Mouse (Mus musculus) midbrain, embryonic 11.5 days (tissue): ENCODE results near the gene Rabgap1. TPM values are rescaled to one million over a fixed set of nuclear protein-coding genes. Genes with fewer than 3 reads are reported as not detected.

Source experiments
- ATAC-seq: fragments of 200-750 bp; cut with Nextera tagmentation; 2 replicates; pipeline ENCODE4 v1.8.0; 2017; ENCODE audit warnings: moderate TSS enrichment, moderate library complexity; ENCODE audit not compliant: low FRiP score
- DNase-seq: peaks from one replicate; pipeline ENCODE4 v3.0.0; 2015; ENCODE audit warnings: low spot score; ENCODE audit errors: missing footprints
- H3K27ac ChIP-seq: fragments of 300-500 bp; sonication (generic); 2 replicates; pipeline ENCODE4 v1.5.1; 2014; ENCODE audit warnings: low read depth, low read length
- H3K27me3 ChIP-seq: fragments of 300-500 bp; sonication (generic); 2 replicates; pipeline ENCODE4 v1.6.1; 2014; ENCODE audit warnings: mild to moderate bottlenecking, low read length, moderate library complexity, mixed read lengths; ENCODE audit not compliant: control insufficient read depth, insufficient read depth
- H3K36me3 ChIP-seq: fragments of 300-500 bp; sonication (generic); 2 replicates; pipeline ENCODE4 v1.6.1; 2014; ENCODE audit warnings: mild to moderate bottlenecking, low read length, moderate library complexity, mixed read lengths; ENCODE audit not compliant: control insufficient read depth, insufficient read depth
- H3K4me1 ChIP-seq: fragments of 300-500 bp; sonication (generic); 2 replicates; pipeline ENCODE4 v1.6.1; 2014; ENCODE audit warnings: low read length; ENCODE audit not compliant: control insufficient read depth, insufficient read depth
- H3K4me2 ChIP-seq: fragments of 300-500 bp; sonication (generic); 2 replicates; pipeline ENCODE4 v1.6.1; 2014; ENCODE audit warnings: mild to moderate bottlenecking, moderate library complexity
- H3K4me3 ChIP-seq: fragments of 300-500 bp; sonication (generic); 2 replicates; pipeline ENCODE4 v1.5.1; 2014; ENCODE audit warnings: low read depth, low read length
- H3K9ac ChIP-seq: fragments of 300-500 bp; sonication (generic); 2 replicates; pipeline ENCODE4 v1.6.1; 2014; ENCODE audit warnings: low read length
- H3K9me3 ChIP-seq: fragments of 300-500 bp; sonication (generic); 2 replicates; pipeline ENCODE4 v1.6.1; 2016; ENCODE audit warnings: low read length; ENCODE audit not compliant: control insufficient read depth
- WGBS: fragments of 180-500 bp; shearing (Covaris S2); extraction: QIAGEN DNeasy Blood & Tissue Kit; methylation state at CpG from one replicate; pipeline ENCODE4 v1.1.7; 2014; 5-methylcytosine and 5-hydroxymethylcytosine counted together
- polyA plus RNA-seq: library from polyadenylated mRNA; unstranded; fragments of >200 nt; fragmentation: Nextera tagmentation; extraction: Ambion mirVana; gene quantifications from 2 replicates; pipeline ENCODE4 v1.2.1, GENCODE M21; 2014

The Rabgap1 gene
- polyA plus RNA-seq, 1 experiment from 2014 or later, result 43.8 TPM

- H3K9me3 ChIP-seq, result no peaks in the 10 kb centered on the region
- 9% methylated on average over 43 of the region's 44 CpGs for WGBS
- DNase-seq, result peak; percentile 98
- peak overlapping the region; percentile 95 for H3K9ac ChIP-seq
- H3K27ac ChIP-seq, result peak overlapping the region; percentile 66
- H3K27me3 ChIP-seq, result no peaks in the 10 kb centered on the region
- peak overlapping the region; percentile 89 for H3K4me3 ChIP-seq
- H3K36me3 ChIP-seq, result no peaks in the 10 kb centered on the region
- peak; percentile 99 for ATAC-seq
- H3K4me1 ChIP-seq, result peaks cover 6% of the 10 kb centered on the region
- peak overlapping the region; percentile 89 for H3K4me2 ChIP-seq
These were observed 8.7 kb downstream of the Rabgap1 start for GRCm38 (mm10) chr2:37451667-37452375.

GRCm38 (mm10) chr2:37452376-37452760 lies 9.3 kb downstream of the Rabgap1 start:
- WGBS, result 0% methylated on average over 16 of the region's 24 CpGs
- no peak for DNase-seq

GRCm38 (mm10) chr2:37460707-37461106 lies 17.6 kb downstream of the Rabgap1 start:
- H3K9ac ChIP-seq, result no peak overlapping the region
- H3K9me3 ChIP-seq, result peaks cover 3% of the 10 kb centered on the region; the same call in 1 of the 2 replicates
- H3K27me3 ChIP-seq, result no peaks in the 10 kb centered on the region
- H3K4me1 ChIP-seq, result no peaks in the 10 kb centered on the region
- WGBS, result 96% methylated on average over 4 of the region's 4 CpGs
- DNase-seq (no peak), ATAC-seq (no peak)
- no peak overlapping the region for H3K4me2 ChIP-seq
- no peak overlapping the region for H3K27ac ChIP-seq
- no peaks in the 10 kb centered on the region for H3K36me3 ChIP-seq
- no peak overlapping the region for H3K4me3 ChIP-seq

More at GRCm38 (mm10) chr2:37452376-37452760, 9.3 kb downstream of the Rabgap1 start:
- peak overlapping the region; percentile 89 for H3K4me2 ChIP-seq
- H3K4me3 ChIP-seq, result peak overlapping the region; percentile 89
- H3K9me3 ChIP-seq, result no peaks in the 10 kb centered on the region
- peak overlapping the region; percentile 66 for H3K27ac ChIP-seq
- H3K27me3 ChIP-seq, result no peaks in the 10 kb centered on the region
- peaks cover 6% of the 10 kb centered on the region for H3K4me1 ChIP-seq
- H3K36me3 ChIP-seq, result no peaks in the 10 kb centered on the region
- peak; percentile 88 for ATAC-seq
- H3K9ac ChIP-seq, result peak overlapping the region; percentile 95

GRCm38 (mm10) chr2:37466266-37466665 lies 23.2 kb downstream of the Rabgap1 start:
- H3K9me3 ChIP-seq, result no peaks in the 10 kb centered on the region
- no peak overlapping the region for H3K9ac ChIP-seq
- ATAC-seq (no peak), DNase-seq (no peak)
- no peaks in the 10 kb centered on the region for H3K4me1 ChIP-seq
- no peak overlapping the region for H3K27ac ChIP-seq
- H3K36me3 ChIP-seq, result peaks cover 7% of the 10 kb centered on the region; the same call in 1 of the 2 replicates
- 97% methylated on average over 4 of the region's 4 CpGs for WGBS
- H3K4me3 ChIP-seq, result no peak overlapping the region
- H3K4me2 ChIP-seq, result no peak overlapping the region
- no peaks in the 10 kb centered on the region for H3K27me3 ChIP-seq

- DNase-seq (no peak), ATAC-seq (no peak)
- H3K36me3 ChIP-seq, result peaks cover 22% of the 10 kb centered on the region
- no peak overlapping the region for H3K27ac ChIP-seq
- no peaks in the 10 kb centered on the region for H3K9me3 ChIP-seq
- no peaks in the 10 kb centered on the region for H3K27me3 ChIP-seq
- H3K9ac ChIP-seq, result no peak overlapping the region
- H3K4me1 ChIP-seq, result no peaks in the 10 kb centered on the region
- H3K4me3 ChIP-seq, result no peak overlapping the region
- H3K4me2 ChIP-seq, result no peak overlapping the region
These were observed 36.5 kb downstream of the Rabgap1 start for GRCm38 (mm10) chr2:37479559-37479958.

- Histone ChIP-seq H3K9me3 (no peaks in the 10 kb centered on the region), H3K27ac (no peak overlapping the region), H3K36me3 (peaks cover 24% of the 10 kb centered on the region), H3K27me3 (no peaks in the 10 kb centered on the region), H3K4me1 (no peaks in the 10 kb centered on the region), H3K9ac (no peak overlapping the region), H3K4me2 (no peak overlapping the region), H3K4me3 (no peak overlapping the region)
- ATAC-seq (no peak), DNase-seq (no peak)
- WGBS, result 96% methylated on average over 2 of the region's 2 CpGs
These were observed 37.0 kb downstream of the Rabgap1 start for GRCm38 (mm10) chr2:37480039-37480438.

GRCm38 (mm10) chr2:37484165-37484564 lies 41.1 kb downstream of the Rabgap1 start:
- DNase-seq, result no peak
- no peak overlapping the region for H3K4me3 ChIP-seq
- WGBS, result 87% methylated on average over 2 of the region's 2 CpGs

GRCm38 (mm10) chr2:37485370-37485769 lies 42.3 kb downstream of the Rabgap1 start:
- peak; percentile 95 for DNase-seq
- H3K36me3 ChIP-seq, result peaks cover 26% of the 10 kb centered on the region

More at GRCm38 (mm10) chr2:37484165-37484564, 41.1 kb downstream of the Rabgap1 start:
- Histone ChIP-seq H3K27ac (no peak overlapping the region), H3K27me3 (no peaks in the 10 kb centered on the region), H3K9ac (no peak overlapping the region), H3K9me3 (no peaks in the 10 kb centered on the region), H3K4me2 (no peak overlapping the region), H3K4me1 (no peaks in the 10 kb centered on the region), H3K36me3 (peaks cover 23% of the 10 kb centered on the region)
- ATAC-seq, result no peak

GRCm38 (mm10) chr2:37486408-37486807 lies 43.3 kb downstream of the Rabgap1 start:
- no peaks in the 10 kb centered on the region for H3K4me1 ChIP-seq
- ATAC-seq (no peak), DNase-seq (no peak)
- no peak overlapping the region for H3K4me3 ChIP-seq
- no peak overlapping the region for H3K27ac ChIP-seq
- no peak overlapping the region for H3K9ac ChIP-seq
- no peaks in the 10 kb centered on the region for H3K9me3 ChIP-seq
- H3K4me2 ChIP-seq, result no peak overlapping the region
- H3K27me3 ChIP-seq, result no peaks in the 10 kb centered on the region
- H3K36me3 ChIP-seq, result peaks cover 26% of the 10 kb centered on the region

More at GRCm38 (mm10) chr2:37485370-37485769, 42.3 kb downstream of the Rabgap1 start:
- ATAC-seq, result no peak
- H3K27me3 ChIP-seq, result no peaks in the 10 kb centered on the region
- H3K4me2 ChIP-seq, result no peak overlapping the region
- 89% methylated on average over 1 of the region's 1 CpGs for WGBS
- H3K9ac ChIP-seq, result no peak overlapping the region
- no peaks in the 10 kb centered on the region for H3K9me3 ChIP-seq
- no peak overlapping the region for H3K27ac ChIP-seq
- no peaks in the 10 kb centered on the region for H3K4me1 ChIP-seq
- no peak overlapping the region for H3K4me3 ChIP-seq
